Mouse (Mus musculus): Measurements from ENCODE around the gene Adgrl4. TPM values are rescaled to one million over a fixed set of nuclear protein-coding genes. Genes with fewer than 3 reads are reported as not detected.

Adgrl4 gene
- polyA plus RNA-seq, 1 experiment: 2.5 TPM

GRCm38 (mm10) chr3:151557125-151557524 is 119.4 kb downstream of the Adgrl4 start:
- no peak for DNase-seq (ENCODE audit: low read depth in 1 of 2, low spot score in 2 of 2)
- no peak overlapping the region for H3K4me3 ChIP-seq (ENCODE audit: extremely low read depth, insufficient read depth, insufficient read length)
- no peak overlapping the region for H3K27ac ChIP-seq (ENCODE audit: insufficient read depth, low read length)
- no peaks in the 10 kb centered on the region for H3K27me3 ChIP-seq (ENCODE audit: control insufficient read depth, insufficient read depth, low read length)
- TF ChIP-seq CTCF (IDR thresholded peaks at IDR 0.05; ENCODE audit: extremely low read depth, insufficient read depth, insufficient read length, insufficient replicate concordance) (no peak), POLR2A (IDR thresholded peaks at IDR 0.05; ENCODE audit: low read depth, low read length) (no peak)
- H3K36me3 ChIP-seq (ENCODE audit: control insufficient read depth, insufficient read depth, low read length): no peaks in the 10 kb centered on the region
- 5% methylated on average over 2 of the region's 2 CpGs for WGBS
- no peaks in the 10 kb centered on the region for H3K4me1 ChIP-seq (ENCODE audit: control insufficient read depth, insufficient read depth, insufficient read length)

- WGBS: 74% methylated on average over 5 of the region's 5 CpGs
- Histone ChIP-seq H3K4me1 (ENCODE audit: control insufficient read depth, insufficient read depth, insufficient read length) (no peaks in the 10 kb centered on the region), H3K4me3 (ENCODE audit: extremely low read depth, insufficient read depth, insufficient read length) (no peak overlapping the region), H3K27ac (ENCODE audit: insufficient read depth, low read length) (no peak overlapping the region), H3K36me3 (ENCODE audit: control insufficient read depth, insufficient read depth, low read length) (no peaks in the 10 kb centered on the region), H3K27me3 (ENCODE audit: control insufficient read depth, insufficient read depth, low read length) (no peaks in the 10 kb centered on the region)
- DNase-seq (ENCODE audit: low read depth in 1 of 2, low spot score in 2 of 2): no peak
- TF ChIP-seq POLR2A (IDR thresholded peaks at IDR 0.05; ENCODE audit: low read depth, low read length) (no peak), CTCF (IDR thresholded peaks at IDR 0.05; ENCODE audit: extremely low read depth, insufficient read depth, insufficient read length, insufficient replicate concordance) (no peak)
Measured at GRCm38 (mm10) chr3:151557607-151558006, 119.9 kb downstream of the Adgrl4 start.

- Histone ChIP-seq H3K4me3 (ENCODE audit: extremely low read depth, insufficient read depth, insufficient read length) (no peak overlapping the region; the same call in 1 of the 2 replicates), H3K27ac (ENCODE audit: insufficient read depth, low read length) (no peak overlapping the region), H3K4me1 (ENCODE audit: control insufficient read depth, insufficient read depth, insufficient read length) (no peaks in the 10 kb centered on the region), H3K36me3 (ENCODE audit: control insufficient read depth, insufficient read depth, low read length) (no peaks in the 10 kb centered on the region), H3K27me3 (ENCODE audit: control insufficient read depth, insufficient read depth, low read length) (no peaks in the 10 kb centered on the region)
- DNase-seq (ENCODE audit: low read depth in 1 of 2, low spot score in 2 of 2): no peak
- WGBS: 51% methylated on average over 4 of the region's 4 CpGs
- TF ChIP-seq POLR2A (IDR thresholded peaks at IDR 0.05; ENCODE audit: low read depth, low read length) (no peak), CTCF (IDR thresholded peaks at IDR 0.05; ENCODE audit: extremely low read depth, insufficient read depth, insufficient read length, insufficient replicate concordance) (no peak)
Measured at GRCm38 (mm10) chr3:151558374-151558773, 120.7 kb downstream of the Adgrl4 start.

- Histone ChIP-seq H3K4me1 (ENCODE audit: control insufficient read depth, insufficient read depth, insufficient read length) (no peaks in the 10 kb centered on the region), H3K4me3 (ENCODE audit: extremely low read depth, insufficient read depth, insufficient read length) (no peak overlapping the region), H3K27ac (ENCODE audit: insufficient read depth, low read length) (no peak overlapping the region), H3K27me3 (ENCODE audit: control insufficient read depth, insufficient read depth, low read length) (no peaks in the 10 kb centered on the region), H3K36me3 (ENCODE audit: control insufficient read depth, insufficient read depth, low read length) (no peaks in the 10 kb centered on the region)
- TF ChIP-seq POLR2A (IDR thresholded peaks at IDR 0.05; ENCODE audit: low read depth, low read length) (no peak), CTCF (IDR thresholded peaks at IDR 0.05; ENCODE audit: extremely low read depth, insufficient read depth, insufficient read length, insufficient replicate concordance) (no peak)
- WGBS: 81% methylated on average over 16 of the region's 16 CpGs
- DNase-seq (ENCODE audit: low read depth in 1 of 2, low spot score in 2 of 2): no peak
Measured at GRCm38 (mm10) chr3:151565664-151566621, 128.3 kb downstream of the Adgrl4 start.

GRCm38 (mm10) chr3:151566629-151567028 is 128.9 kb downstream of the Adgrl4 start:
- Histone ChIP-seq H3K36me3 (ENCODE audit: control insufficient read depth, insufficient read depth, low read length) (no peaks in the 10 kb centered on the region), H3K4me1 (ENCODE audit: control insufficient read depth, insufficient read depth, insufficient read length) (no peaks in the 10 kb centered on the region), H3K27me3 (ENCODE audit: control insufficient read depth, insufficient read depth, low read length) (no peaks in the 10 kb centered on the region), H3K27ac (ENCODE audit: insufficient read depth, low read length) (no peak overlapping the region), H3K4me3 (ENCODE audit: extremely low read depth, insufficient read depth, insufficient read length) (no peak overlapping the region)
- 61% methylated on average over 5 of the region's 5 CpGs for WGBS
- no peak for TF ChIP-seq CTCF (IDR thresholded peaks at IDR 0.05; ENCODE audit: extremely low read depth, insufficient read depth, insufficient read length, insufficient replicate concordance)
- TF ChIP-seq POLR2A (IDR thresholded peaks at IDR 0.05; ENCODE audit: low read depth, low read length): no peak
- DNase-seq (ENCODE audit: low read depth in 1 of 2, low spot score in 2 of 2): no peak

- Histone ChIP-seq H3K4me1 (ENCODE audit: control insufficient read depth, insufficient read depth, insufficient read length) (no peaks in the 10 kb centered on the region), H3K36me3 (ENCODE audit: control insufficient read depth, insufficient read depth, low read length) (no peaks in the 10 kb centered on the region), H3K27ac (ENCODE audit: insufficient read depth, low read length) (no peak overlapping the region), H3K27me3 (ENCODE audit: control insufficient read depth, insufficient read depth, low read length) (no peaks in the 10 kb centered on the region), H3K4me3 (ENCODE audit: extremely low read depth, insufficient read depth, insufficient read length) (no peak overlapping the region)
- no peak for DNase-seq (ENCODE audit: low read depth in 1 of 2, low spot score in 2 of 2)
- TF ChIP-seq CTCF (IDR thresholded peaks at IDR 0.05; ENCODE audit: extremely low read depth, insufficient read depth, insufficient read length, insufficient replicate concordance): no peak
- no peak for TF ChIP-seq POLR2A (IDR thresholded peaks at IDR 0.05; ENCODE audit: low read depth, low read length)
- WGBS: 79% methylated on average over 3 of the region's 3 CpGs
Measured at GRCm38 (mm10) chr3:151567541-151567940, 129.9 kb downstream of the Adgrl4 start.

GRCm38 (mm10) chr3:151572089-151572488 is 134.4 kb downstream of the Adgrl4 start:
- no peak overlapping the region for H3K4me3 ChIP-seq (ENCODE audit: extremely low read depth, insufficient read depth, insufficient read length)
- H3K4me1 ChIP-seq (ENCODE audit: control insufficient read depth, insufficient read depth, insufficient read length): no peaks in the 10 kb centered on the region
- H3K36me3 ChIP-seq (ENCODE audit: control insufficient read depth, insufficient read depth, low read length): no peaks in the 10 kb centered on the region
- 57% methylated on average over 5 of the region's 5 CpGs for WGBS
- no peaks in the 10 kb centered on the region for H3K27me3 ChIP-seq (ENCODE audit: control insufficient read depth, insufficient read depth, low read length)
- no peak for TF ChIP-seq CTCF (IDR thresholded peaks at IDR 0.05; ENCODE audit: extremely low read depth, insufficient read depth, insufficient read length, insufficient replicate concordance)
- no peak for TF ChIP-seq POLR2A (IDR thresholded peaks at IDR 0.05; ENCODE audit: low read depth, low read length)
- no peak overlapping the region for H3K27ac ChIP-seq (ENCODE audit: insufficient read depth, low read length)
- DNase-seq (ENCODE audit: low read depth in 1 of 2, low spot score in 2 of 2): no peak

Data from spleen, adult 2 months (tissue).